Mouse (Mus musculus) kidney, adult 2 months (tissue): ENCODE measurements around the gene Tubgcp3. TPM values are rescaled to one million over a fixed set of nuclear protein-coding genes. Genes with fewer than 3 reads are reported as not detected.

Source experiments
- DNase-seq: peaks from one replicate; pipeline ENCODE4 v3.0.0; 2021
- H3K27ac ChIP-seq: fragments of 200-500 bp; 2 replicates; pipeline ENCODE4 v1.5.1; 2012; ENCODE audit warnings: low read depth, low read length, control low read depth, inconsistent platforms; ENCODE audit not compliant: insufficient read depth
- H3K27me3 ChIP-seq: fragments of 200-500 bp; replicated peaks from 2 replicates; pipeline ENCODE4 v1.6.1; 2012; ENCODE audit warnings: mild to moderate bottlenecking, moderate library complexity, low read length, inconsistent platforms; ENCODE audit not compliant: control insufficient read depth, insufficient read depth
- H3K36me3 ChIP-seq: fragments of 200-500 bp; 2 replicates; pipeline ENCODE4 v1.6.1; 2012; ENCODE audit warnings: mild to moderate bottlenecking, moderate library complexity, low read length, inconsistent platforms; ENCODE audit not compliant: control insufficient read depth, insufficient read depth
- H3K4me1 ChIP-seq: fragments of 200-500 bp; 2 replicates; pipeline ENCODE4 v1.6.1; 2011; ENCODE audit warnings: low read length; ENCODE audit not compliant: control insufficient read depth, insufficient read depth
- H3K4me3 ChIP-seq: fragments of 200-500 bp; 2 replicates; pipeline ENCODE4 v1.5.1; 2011; ENCODE audit warnings: mild to moderate bottlenecking, low read depth, low read length, control low read depth; ENCODE audit not compliant: insufficient read depth
- CTCF ChIP-seq: fragments of 200-500 bp; conservative IDR thresholded peaks from 2 replicates; pipeline ENCODE4 v1.5.1; 2011; ENCODE audit warnings: low read depth, mild to moderate bottlenecking, control low read depth, low read length, moderate library complexity, mixed read lengths; ENCODE audit not compliant: insufficient read depth, insufficient read length
- POLR2A ChIP-seq: fragments of 200-500 bp; IDR thresholded peaks from one replicate; pipeline ENCODE4 v1.6.1; 2011; ENCODE audit warnings: low read depth, low read length, control low read depth
- WGBS: fragments of 180-500 bp; shearing (Covaris S2); methylation state at CpG from one replicate; pipeline ENCODE4 v1.1.7; 2018; 5-methylcytosine and 5-hydroxymethylcytosine counted together
- polyA plus RNA-seq: library from polyadenylated mRNA; depleted of rRNA; stranded (reverse); fragments of >200 nt; gene quantifications from 2 replicates; pipeline ENCODE4 v1.2.3, GENCODE M21; 2012; rRNA removed

Tubgcp3 gene
- 28.4 and 36.4 TPM in 2 replicates for polyA plus RNA-seq

DNA sequence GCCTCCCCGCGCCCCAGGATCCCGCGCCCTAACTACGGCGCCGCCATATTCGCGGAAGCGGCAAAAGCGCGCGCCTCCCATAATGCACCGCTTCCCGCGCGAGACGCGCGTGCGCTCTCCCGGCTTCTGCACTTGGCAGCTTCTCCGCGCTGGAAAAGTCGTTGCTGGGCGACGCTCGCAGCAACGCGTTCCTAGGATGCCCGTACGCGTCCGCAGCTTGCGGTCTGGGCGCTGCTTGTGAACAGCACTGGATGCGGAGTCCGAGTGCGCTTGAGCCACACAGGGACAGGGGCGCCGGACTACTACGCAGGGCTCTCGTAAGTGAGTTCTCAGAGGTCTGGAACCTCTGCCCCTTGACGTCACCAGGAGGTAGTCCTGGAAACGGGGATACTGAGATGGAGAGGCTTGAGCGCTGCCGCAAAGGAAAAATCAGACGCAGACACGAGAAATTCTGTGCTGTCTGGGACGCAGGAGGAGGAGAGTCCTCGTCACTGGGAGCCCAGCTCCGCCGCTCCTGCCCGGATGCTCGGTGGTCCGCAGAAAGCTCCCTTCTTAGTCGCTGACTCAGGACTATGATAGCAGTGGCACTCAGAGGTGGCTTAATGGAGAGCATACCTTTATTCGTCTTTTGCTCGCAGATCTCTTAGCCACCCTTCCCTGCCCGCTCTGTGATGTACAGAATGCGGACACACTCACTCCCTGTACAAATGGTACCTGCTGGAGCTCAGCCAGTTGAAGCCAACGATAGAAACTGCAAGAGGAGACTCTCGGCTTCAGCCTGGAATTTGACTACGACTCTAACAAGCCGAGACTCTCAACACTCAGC, at the start of gene Tubgcp3:
Tubgcp3 (minus strand) TSS at position 193 of the 826 bp plus-strand sequence.
- TF ChIP-seq CTCF, result no peak
- TF ChIP-seq POLR2A, result peak; percentile 60
- DNase-seq, result peak; percentile 92
- Histone ChIP-seq H3K4me3 (peak within 1 kb of the TSS; percentile 73), H3K27ac (0 out of 2 replicates have a peak within 1 kb of the TSS, but pooled peaks have one; percentile 28), H3K27me3 (no peaks in the 10 kb centered on the region), H3K36me3 (no peaks in the 10 kb centered on the region), H3K4me1 (peaks cover 3% of the 10 kb centered on the region; the same call in 1 of the 2 replicates)
- WGBS, result 2% methylated on average over 65 of the region's 65 CpGs

DNA sequence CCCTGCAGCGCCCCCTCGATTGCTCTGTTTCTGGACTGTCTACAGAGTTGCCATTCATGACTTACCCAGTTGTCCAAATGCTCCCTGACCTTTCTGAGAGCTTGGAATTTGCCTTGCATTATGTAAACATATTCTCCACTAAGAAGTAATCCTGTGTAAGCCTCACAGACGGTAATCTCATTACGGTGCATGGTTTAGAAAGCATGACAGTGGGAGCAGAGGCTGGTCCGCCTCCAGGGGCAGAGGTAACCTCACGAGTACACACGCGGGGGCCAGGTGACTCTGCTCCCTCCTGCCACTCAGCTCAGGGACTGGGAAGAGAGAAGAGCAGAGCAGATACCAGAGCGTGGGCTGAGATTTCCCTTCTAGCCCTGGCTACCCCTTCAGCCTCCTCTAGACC, 47.0 kb upstream of the Tubgcp3 start:
- H3K4me1 ChIP-seq, result peaks cover 38% of the 10 kb centered on the region
- no peak for TF ChIP-seq CTCF
- peak; percentile 32 for TF ChIP-seq POLR2A
- H3K36me3 ChIP-seq, result no peaks in the 10 kb centered on the region
- H3K4me3 ChIP-seq, result no peak overlapping the region
- H3K27ac ChIP-seq, result peak overlapping the region; percentile 84
- WGBS, result 48% methylated on average over 9 of the region's 9 CpGs
- peak; percentile 74 for DNase-seq
- H3K27me3 ChIP-seq, result no peaks in the 10 kb centered on the region

DNA sequence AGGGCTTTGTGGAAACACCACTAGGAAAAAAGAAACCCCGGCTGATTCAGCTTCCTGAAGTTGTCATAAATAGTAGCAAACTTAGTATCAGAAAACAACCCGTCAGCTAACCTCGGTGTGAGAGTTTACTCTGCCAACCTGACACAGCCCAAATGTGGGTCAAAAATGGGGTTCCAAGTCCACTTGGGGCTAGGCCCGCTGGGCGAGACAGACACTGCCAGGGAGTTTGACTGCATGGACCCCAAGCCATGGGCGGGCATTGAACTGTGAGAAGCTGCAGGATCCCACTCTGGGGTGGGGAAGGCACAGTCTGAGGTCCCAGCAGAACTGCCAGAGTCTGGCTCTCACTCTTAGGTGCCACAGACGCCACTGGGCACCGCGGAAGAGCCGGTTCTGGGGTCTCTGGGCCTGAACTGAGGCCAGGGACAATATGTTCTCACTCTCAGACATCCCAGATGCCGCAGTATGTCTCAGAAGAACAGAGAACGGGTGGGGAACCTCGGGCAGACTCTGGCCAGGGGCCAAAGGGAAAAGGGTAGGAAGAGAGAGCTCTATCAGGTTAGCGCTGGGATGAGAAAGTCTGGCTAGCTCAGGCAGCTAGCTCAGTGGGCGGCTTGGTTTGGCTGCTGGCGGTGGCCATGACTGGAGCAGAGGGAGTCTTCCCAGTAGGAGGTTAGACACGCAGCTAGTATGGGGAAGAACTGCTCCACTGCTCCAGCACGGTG, 44.0 kb upstream of the Tubgcp3 start:
- 54% methylated on average over 18 of the region's 18 CpGs for WGBS

DNA sequence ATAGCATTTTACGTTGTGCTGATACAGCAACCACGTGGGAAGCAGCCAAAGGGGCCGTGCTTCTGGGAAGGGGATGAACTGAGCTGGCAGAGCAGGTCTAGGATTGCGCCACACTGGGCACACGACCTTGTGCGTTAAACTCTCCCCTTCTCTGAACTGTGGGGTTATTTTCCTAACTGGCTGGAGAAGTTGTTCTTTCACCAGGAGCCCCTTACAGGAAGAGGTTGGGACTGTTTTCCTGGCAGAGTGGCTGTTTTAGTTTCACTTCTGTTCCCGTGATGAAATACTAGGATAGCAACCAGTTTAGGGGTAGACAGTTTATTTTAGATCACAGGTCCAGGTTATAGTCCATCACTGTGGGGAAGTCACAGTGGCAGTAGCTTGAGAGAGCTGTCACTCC, 39.6 kb upstream of the Tubgcp3 start:
- Histone ChIP-seq H3K4me3 (no peak overlapping the region), H3K27me3 (no peaks in the 10 kb centered on the region), H3K4me1 (peaks cover 6% of the 10 kb centered on the region; the same call in 1 of the 2 replicates), H3K27ac (no peak overlapping the region), H3K36me3 (no peaks in the 10 kb centered on the region)
- 50% methylated on average over 7 of the region's 7 CpGs for WGBS
- DNase-seq, result peak; percentile 54
- TF ChIP-seq POLR2A (no peak), CTCF (no peak)

More for the DNA sequence above, 44.0 kb upstream of the Tubgcp3 start:
- DNase-seq, result peak; percentile 89
- H3K4me1 ChIP-seq, result peaks cover 26% of the 10 kb centered on the region
- no peaks in the 10 kb centered on the region for H3K36me3 ChIP-seq
- TF ChIP-seq POLR2A, result no peak
- no peak for TF ChIP-seq CTCF
- H3K4me3 ChIP-seq, result no peak overlapping the region
- H3K27me3 ChIP-seq, result no peaks in the 10 kb centered on the region
- H3K27ac ChIP-seq, result peak overlapping the region; percentile 53

DNA sequence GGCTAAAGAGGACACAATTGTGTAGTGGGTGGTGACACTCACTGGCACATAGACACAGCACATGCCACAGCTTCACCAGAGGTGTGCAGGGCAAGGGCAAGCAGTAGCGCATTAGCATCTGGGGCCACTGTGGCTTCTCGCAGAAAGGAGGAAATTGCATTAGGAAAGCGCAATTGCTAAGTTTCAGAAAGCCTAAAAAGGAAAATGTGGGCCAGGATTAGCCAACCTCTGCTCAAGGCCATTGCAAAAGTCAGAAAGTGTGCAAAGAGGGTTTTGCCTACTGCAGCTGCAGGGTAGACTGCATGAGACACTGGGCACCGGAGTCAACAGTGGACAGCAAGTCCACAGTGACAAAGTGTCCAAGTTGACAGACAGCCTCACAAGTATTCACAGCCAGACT, 31.5 kb upstream of the Tubgcp3 start:
- TF ChIP-seq POLR2A (no peak), CTCF (no peak)
- no peaks in the 10 kb centered on the region for H3K27me3 ChIP-seq
- H3K4me1 ChIP-seq, result no peaks in the 10 kb centered on the region
- H3K4me3 ChIP-seq, result no peak overlapping the region
- H3K36me3 ChIP-seq, result no peaks in the 10 kb centered on the region
- H3K27ac ChIP-seq, result no peak overlapping the region
- no peak for DNase-seq
- WGBS, result 87% methylated on average over 4 of the region's 4 CpGs

DNA sequence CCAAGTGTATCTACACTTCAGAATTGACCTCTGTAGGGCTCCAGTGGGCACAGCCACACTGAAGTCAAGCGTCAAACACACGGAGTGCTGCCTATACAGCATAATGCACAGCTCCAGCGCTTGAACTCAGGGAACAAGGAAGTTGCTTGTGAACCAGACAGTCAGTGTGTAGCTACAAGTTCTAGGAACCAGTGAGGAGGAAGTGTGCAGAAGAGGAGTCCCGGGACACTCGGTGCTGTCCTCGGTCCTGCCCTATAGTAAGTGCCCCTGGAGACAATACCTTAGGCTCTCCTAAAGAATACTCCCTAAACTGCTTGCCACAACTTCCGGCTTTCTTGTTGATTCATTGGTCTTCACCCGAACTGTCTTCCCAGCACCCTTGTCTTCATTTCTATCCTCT, 30.2 kb upstream of the Tubgcp3 start:
- no peaks in the 10 kb centered on the region for H3K4me1 ChIP-seq
- 47% methylated on average over 8 of the region's 8 CpGs for WGBS
- no peaks in the 10 kb centered on the region for H3K27me3 ChIP-seq
- H3K36me3 ChIP-seq, result no peaks in the 10 kb centered on the region
- no peak for TF ChIP-seq POLR2A
- no peak for TF ChIP-seq CTCF
- no peak for DNase-seq
- H3K27ac ChIP-seq, result no peak overlapping the region
- no peak overlapping the region for H3K4me3 ChIP-seq

DNA sequence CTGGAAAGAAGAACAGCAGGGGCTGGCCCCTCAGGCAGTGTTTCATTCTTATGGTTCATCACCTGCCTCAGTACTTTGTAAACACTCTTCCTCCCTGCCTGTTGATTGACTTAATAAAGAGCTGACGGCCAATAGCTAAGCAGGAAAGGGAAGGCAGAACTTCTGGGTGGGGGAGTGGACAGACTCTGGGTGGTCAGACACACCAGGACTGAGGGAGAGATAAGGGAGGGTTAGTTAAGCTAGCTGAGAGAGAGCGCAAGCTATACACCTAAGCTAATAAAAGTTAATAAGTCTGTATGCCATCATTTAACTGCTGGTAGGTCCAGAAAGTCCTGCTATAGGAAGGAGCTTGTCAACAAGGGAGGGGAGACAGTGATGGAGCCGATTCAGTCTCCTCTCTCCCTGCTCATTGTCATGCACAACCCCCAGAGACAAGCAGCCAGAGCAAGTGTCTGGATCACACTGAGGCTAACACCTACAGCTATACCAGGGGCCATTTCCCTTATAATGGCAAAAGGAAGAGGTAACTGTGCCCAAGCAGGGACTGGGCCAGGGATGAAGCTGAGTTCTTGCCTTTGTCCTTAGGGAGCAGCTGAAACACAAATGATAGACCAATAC, 26.7 kb upstream of the Tubgcp3 start:
- TF ChIP-seq POLR2A (no peak), CTCF (no peak)
- no peak overlapping the region for H3K4me3 ChIP-seq

More for the DNA sequence above, 26.7 kb upstream of the Tubgcp3 start:
- DNase-seq, result no peak
- no peak overlapping the region for H3K27ac ChIP-seq
- H3K27me3 ChIP-seq, result no peaks in the 10 kb centered on the region
- no peaks in the 10 kb centered on the region for H3K4me1 ChIP-seq
- 42% methylated on average over 3 of the region's 3 CpGs for WGBS
- no peaks in the 10 kb centered on the region for H3K36me3 ChIP-seq
